Mouse (Mus musculus) liver (tissue): ENCODE measurements at regions not wholly inside any gene's neighbourhood (a gene's known extent, or its start where the extent isn't known, plus 50 kb on each side); places are given as distances from the start of the nearest gene placed in this dataset.
A peak's percentile ranks its signal among the peaks of the same experiment; 100 is the strongest.

ENCODE experiments used
- DNase-seq: peaks from one replicate; pipeline ENCODE4 v3.0.0-alpha.2; 2020; ENCODE audit warnings: mixed read lengths

- DNase-seq = no peak
These were observed 85.4 kb downstream of the Atp23 start for GRCm38 (mm10) chr10:126815730-126816129.

GRCm38 (mm10) chr10:126814968-126815367, 86.2 kb downstream of the Atp23 start:
- DNase-seq = no peak

GRCm38 (mm10) chr10:126813051-126813593, 88.0 kb downstream of the Atp23 start:
- no peak for DNase-seq

GRCm38 (mm10) chr10:126812243-126812755, 88.9 kb downstream of the Atp23 start:
- no peak for DNase-seq

- no peak for DNase-seq
These were observed 90.6 kb downstream of the Atp23 start for GRCm38 (mm10) chr10:126810346-126811095.

- DNase-seq = peak; percentile 15
These were observed 91.6 kb downstream of the Atp23 start for GRCm38 (mm10) chr10:126809587-126809986.

- no peak for DNase-seq
These were observed 94.3 kb downstream of the Atp23 start for GRCm38 (mm10) chr10:126806881-126807280.

- DNase-seq = no peak
These were observed 98.4 kb downstream of the Atp23 start for GRCm38 (mm10) chr10:126802732-126803131.

GRCm38 (mm10) chr10:126799393-126799792, 101.8 kb downstream of the Atp23 start:
- no peak for DNase-seq

GRCm38 (mm10) chr10:126793136-126793535, 108.0 kb downstream of the Atp23 start:
- no peak for DNase-seq

GRCm38 (mm10) chr10:126792371-126792835, 108.8 kb downstream of the Atp23 start:
- no peak for DNase-seq

- DNase-seq = no peak
These were observed 112.9 kb downstream of the Atp23 start for GRCm38 (mm10) chr10:126788277-126788676.

- no peak for DNase-seq
These were observed 118.0 kb downstream of the Atp23 start for GRCm38 (mm10) chr10:126783161-126783560.

- no peak for DNase-seq
These were observed 124.6 kb downstream of the Atp23 start for GRCm38 (mm10) chr10:126776603-126777002.

- DNase-seq = no peak
These were observed 125.2 kb downstream of the Atp23 start for GRCm38 (mm10) chr10:126775946-126776345.

GRCm38 (mm10) chr10:126770446-126771020, 130.6 kb downstream of the Atp23 start:
- no peak for DNase-seq

GRCm38 (mm10) chr10:126765648-126766047, 135.5 kb downstream of the Atp23 start:
- DNase-seq = no peak

GRCm38 (mm10) chr10:126764740-126765139, 136.4 kb downstream of the Atp23 start:
- DNase-seq = no peak

GRCm38 (mm10) chr10:126763976-126764375, 137.2 kb downstream of the Atp23 start:
- no peak for DNase-seq

GRCm38 (mm10) chr10:126758682-126759081, 142.5 kb downstream of the Atp23 start:
- no peak for DNase-seq

GRCm38 (mm10) chr10:126753201-126753600, 148.0 kb downstream of the Atp23 start:
- no peak for DNase-seq

GRCm38 (mm10) chr10:126752699-126753098, 148.5 kb downstream of the Atp23 start:
- peak; percentile 7 for DNase-seq

GRCm38 (mm10) chr10:126748696-126749466, 152.3 kb downstream of the Atp23 start:
- no peak for DNase-seq
